Mouse (Mus musculus): Measurements from ENCODE around the gene A4galt.

- TF ChIP-seq CTCF (IDR thresholded peaks at IDR 0.05; ENCODE audit: low read depth), result no peak
- no peak for TF ChIP-seq EP300 (IDR thresholded peaks at IDR 0.05; ENCODE audit: low read depth)
Measured at GRCm38 (mm10) chr15:83251176-83252004, at the start of gene A4galt.

Data from liver, embryonic 14.5 days (tissue).